Mouse (Mus musculus) G1E-ER4 (cell line): ENCODE data around the gene Rac3. TPM values are rescaled to one million over a fixed set of nuclear protein-coding genes. Genes with fewer than 3 reads are reported as not detected.

ENCODE experiments used
- GATA1 ChIP-seq: IDR thresholded peaks from one replicate; pipeline ENCODE4 v1.8.0; 2012; ENCODE audit warnings: low read length, inconsistent platforms
- polyA plus RNA-seq: library from polyadenylated mRNA; stranded (reverse); fragments of >175 nt; gene quantifications from 2 replicates; pipeline ENCODE4 v1.2.3, GENCODE M21; 2012

The Rac3 gene
- polyA plus RNA-seq, 1 experiment: 1.6 TPM

DNA sequence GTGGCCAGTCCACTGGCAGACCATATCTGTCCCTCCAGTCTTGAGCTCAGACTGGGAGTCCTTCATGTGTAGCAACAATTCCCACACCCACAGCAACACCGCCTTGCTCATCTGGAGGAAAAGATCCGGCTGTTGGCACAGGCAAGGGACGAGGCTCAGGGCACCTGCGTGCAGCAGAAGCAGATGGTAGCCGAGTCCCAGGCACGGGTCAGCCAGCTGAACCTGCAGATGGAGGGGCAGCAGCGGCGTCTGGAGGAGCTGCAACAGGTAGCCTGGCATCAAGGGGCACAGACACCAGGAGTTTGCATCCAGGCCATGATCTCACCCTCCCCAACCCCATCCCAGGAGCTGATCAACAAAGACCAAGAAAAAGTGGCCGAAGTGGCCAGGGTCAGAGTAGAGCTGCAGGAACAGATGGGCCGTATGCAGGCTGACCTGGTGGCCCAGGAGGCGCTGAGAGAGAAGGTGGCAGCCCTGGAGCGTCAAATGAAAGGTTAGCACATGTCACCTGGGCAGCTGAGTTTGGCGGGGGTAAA lies 1.4 kb upstream of the Rac3 start:
- TF ChIP-seq GATA1: no peak

DNA sequence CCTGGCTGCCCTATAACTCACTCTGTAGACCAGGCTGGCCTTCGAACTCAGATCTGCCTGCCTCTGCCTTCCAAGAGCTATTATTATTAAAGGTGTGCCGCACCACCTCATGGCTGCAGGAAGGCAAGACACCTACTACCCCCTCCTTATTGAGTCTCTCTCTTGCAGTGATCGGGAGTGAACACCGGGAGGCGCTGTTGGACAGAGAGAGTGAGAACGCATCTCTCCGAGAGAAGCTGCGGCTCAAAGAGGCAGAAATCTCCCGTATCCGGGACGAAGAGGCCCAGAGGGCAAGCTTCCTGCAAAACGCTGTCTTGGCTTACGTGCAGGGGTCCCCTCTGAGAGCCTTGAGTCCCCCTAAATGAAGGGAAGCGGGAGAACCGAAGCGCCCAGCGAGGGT lies 820 bp upstream of the Rac3 start:
- TF ChIP-seq GATA1: no peak

DNA sequence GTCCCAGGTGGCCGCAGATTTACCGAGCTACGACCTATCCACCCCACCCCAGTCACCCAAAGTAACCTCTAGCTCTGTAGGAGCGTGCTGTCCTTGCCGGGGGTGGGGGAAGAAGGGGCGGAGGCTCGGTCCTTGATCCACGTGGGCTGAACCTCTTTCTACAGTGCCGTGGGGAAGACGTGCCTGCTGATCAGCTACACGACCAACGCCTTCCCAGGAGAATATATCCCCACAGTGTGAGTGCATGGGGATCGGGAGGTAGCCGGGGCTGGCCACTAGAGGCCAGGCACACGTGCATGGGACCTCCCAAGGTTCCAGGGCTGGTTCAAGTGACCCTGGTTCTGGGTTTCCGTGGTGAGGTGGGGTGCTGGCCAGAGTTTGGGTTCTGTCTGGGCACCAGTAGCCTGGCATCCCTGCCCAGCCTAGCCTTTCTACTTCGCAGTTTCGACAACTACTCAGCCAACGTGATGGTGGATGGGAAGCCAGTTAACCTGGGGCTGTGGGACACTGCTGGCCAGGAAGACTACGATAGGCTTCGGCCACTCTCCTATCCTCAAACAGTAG lies 879 bp downstream of the Rac3 start:
- TF ChIP-seq GATA1: no peak

DNA sequence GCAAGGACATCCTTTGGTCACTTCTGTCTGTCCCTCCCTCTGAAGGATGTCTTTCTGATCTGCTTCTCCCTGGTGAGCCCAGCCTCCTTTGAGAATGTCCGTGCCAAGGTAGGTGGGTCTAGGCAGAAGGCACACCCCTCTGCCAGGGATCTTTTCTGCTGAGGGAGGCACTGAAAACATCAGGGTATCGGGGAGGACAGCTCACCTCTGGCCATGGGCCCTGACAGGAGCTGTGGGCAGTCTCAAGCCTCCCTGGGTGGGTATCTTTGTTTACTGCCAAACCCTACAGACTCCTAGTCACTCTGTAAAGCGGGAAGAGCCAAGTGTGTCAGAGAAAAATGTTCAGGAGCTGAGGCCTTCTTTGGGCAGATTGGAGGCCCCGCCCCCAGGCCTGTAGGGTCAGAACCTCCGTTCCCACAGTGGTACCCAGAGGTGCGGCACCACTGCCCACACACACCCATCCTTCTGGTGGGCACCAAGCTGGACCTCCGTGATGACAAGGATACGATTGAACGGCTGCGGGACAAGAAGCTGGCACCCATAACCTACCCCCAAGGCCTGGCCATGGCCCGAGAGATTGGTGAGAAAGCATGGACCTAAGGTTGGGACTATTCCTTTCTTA lies 1.6 kb downstream of the Rac3 start:
- no peak for TF ChIP-seq GATA1

DNA sequence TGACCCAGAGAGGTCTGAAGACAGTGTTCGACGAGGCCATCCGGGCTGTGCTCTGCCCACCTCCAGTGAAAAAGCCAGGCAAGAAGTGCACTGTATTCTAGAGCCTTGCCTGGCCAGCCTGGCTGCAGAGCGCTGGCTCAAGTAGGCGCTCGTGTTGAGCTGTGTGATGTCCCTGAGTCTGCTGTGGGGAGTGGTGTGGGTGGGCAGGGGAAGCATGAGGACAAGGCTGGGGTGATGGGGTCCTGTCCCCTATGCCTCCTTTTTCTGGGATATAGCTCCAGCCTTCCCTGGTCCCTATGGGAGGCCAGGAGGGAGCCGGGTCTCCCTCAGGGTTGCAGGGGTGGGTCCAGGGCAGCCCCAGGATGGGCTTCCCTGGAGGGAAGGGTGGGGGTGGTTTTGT lies 2.2 kb downstream of the Rac3 start:
- TF ChIP-seq GATA1: no peak

DNA sequence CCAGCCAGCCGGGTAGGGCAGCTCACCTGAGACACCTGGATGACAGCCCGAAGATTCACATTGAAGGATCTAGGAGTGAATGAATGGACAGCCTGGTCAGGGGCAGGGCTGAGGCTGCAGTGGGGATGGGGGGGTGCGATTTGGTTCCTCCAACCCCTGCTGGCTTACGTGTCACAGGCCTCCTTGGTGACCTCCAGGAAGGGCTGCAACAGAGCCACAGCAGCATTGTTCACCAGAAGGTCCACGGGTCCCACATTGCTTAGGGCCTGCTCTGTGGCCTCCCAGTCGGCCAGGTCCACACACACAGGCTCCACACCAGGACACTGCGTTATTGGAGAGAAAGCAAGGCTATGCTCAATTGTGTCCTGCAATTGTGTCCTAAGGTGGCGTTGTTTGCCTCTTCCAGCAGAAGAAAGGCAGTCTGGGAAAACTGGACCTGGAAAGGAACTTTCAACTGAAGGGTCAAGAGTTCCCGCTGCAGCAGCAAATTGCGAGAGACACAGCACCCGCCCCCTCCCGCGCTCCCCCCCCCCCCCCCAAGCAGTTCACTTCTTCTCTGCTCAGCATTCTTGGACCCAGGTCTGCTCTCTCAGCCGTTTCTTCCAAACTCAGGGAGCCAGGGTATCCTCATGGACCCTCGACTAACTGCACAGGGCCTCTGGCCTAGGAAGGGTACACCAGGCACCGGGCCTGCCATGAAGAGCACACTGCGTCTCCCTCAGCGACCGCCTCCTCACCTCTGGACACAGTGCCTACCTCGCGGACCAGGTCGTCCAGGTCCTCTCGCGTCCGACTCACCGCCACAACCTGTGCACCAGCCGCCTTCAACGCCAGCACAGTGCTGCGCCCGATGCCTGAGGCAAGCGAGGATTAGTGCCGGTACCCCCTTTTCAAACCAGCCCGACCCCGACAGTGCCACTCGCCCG lies 5.2 kb downstream of the Rac3 start:
- TF ChIP-seq GATA1: no peak

DNA sequence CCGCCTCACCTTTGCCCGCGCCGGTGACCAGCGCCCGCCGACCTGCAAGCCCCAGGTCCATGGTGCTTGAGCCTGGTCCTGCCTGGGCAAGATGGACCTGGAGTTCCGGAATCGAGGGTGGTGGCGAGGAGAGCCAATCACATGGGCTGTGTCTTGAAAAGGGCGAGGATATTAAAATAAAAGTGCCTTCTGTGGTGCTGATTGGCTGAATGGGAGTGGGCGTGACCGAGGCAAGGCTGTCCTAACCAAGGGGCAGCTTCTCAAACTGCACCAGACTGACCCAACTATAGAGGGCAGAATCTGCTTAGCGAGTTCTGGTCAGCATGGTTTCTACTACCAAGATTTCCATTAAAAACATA lies 5.9 kb downstream of the Rac3 start, which contains the start of gene Dcxr:
Gene Dcxr, minus strand, starts transcription at position 113 of the 359 bp plus-strand sequence.
- no peak for TF ChIP-seq GATA1

DNA sequence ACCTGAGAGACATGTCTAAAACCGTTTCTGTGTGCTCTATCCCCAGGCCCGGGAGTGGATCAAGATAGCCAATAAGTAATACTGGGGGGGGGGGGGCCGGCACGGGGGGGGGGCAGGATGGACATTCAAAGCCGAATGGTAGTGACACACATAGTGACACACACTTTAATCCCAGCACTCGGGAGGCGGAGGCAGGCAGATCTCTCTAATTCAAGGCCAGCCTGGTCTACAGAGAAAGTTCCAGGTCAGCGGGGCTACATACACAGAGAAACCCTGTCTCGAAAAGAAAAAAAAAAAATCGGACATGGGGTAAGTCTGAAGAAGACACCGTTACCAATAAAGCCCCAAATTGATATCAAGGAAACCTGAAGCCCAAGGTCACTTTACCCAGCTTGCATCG lies 6.3 kb downstream of the Rac3 start:
- TF ChIP-seq GATA1: no peak

DNA sequence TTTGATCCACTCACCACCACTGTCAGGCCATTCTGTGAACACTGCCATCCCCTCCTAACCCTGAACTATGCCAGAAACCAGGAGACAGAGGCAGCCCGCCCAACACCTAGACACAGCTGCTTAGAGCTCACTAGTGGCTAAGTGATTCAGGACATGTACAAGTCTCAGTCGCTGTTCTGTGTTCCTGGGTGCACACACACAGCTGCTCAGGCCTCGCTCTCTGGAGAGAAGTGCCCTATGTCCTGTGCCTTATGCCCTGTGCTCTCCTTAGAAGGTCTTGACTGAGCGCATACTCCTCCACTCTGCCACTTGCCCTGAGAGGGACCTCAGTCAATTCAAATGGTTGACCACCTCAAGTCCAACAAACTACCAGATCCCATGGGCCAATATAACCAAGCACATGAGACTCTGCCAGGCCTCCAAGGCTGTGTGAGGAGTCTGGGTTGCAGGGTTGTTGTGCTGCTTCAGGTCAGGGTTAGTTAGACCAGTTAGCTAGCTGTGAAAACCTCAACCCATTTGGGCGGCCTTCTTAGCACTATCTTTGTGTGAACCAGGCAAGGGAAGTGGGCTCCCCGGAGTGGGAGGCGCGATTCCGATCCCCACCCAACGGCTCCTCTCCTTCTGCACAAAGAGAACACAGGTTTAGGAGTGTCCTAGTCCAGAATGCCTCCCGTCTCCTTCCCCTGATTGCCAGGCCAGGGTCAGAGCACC lies 7.4 kb downstream of the Rac3 start:
- TF ChIP-seq GATA1: no peak

DNA sequence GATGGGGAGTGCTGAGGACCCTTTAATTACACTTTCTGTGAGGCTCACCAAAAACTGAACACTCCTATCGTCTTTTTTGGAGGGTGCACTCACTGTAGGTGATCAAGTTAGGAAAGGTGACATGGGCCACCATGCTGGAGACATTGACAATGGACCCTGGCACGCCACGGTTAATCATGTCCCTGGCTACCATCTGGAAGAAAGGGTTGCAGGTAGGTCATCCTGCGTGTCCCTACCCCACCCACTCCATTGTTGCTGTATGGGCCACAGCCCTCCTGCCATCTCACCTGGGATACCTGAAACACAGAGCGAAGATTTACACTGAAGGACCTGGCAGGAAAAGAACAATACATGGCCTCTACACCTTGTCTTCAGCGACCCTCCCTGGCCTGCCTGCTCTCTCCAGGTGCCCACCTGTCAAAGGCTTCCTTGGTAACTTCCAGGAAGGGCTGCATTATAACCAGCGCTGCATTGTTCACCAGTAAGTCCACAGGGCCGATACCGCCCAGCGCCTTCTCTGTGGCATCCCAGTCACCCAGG lies 9.1 kb downstream of the Rac3 start:
- no peak for TF ChIP-seq GATA1

DNA sequence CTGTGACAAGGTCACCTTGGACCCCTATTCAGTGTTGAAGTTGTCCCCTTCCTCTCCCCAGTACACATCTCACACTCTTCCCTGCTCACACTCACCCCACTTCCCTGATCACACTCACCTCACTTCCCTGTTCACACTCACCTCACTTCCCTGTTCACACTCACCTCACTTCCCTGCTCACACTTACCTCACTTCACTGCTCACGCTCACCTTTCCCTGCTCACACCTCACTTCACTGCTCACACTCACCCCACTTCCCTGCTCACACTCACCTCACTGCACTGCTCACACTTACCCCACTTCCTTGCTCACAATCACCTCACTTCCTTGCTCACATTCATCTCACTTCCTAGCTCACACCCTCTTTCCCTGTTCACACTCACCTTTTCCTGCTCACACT lies 10.1 kb downstream of the Rac3 start:
- TF ChIP-seq GATA1: no peak

DNA sequence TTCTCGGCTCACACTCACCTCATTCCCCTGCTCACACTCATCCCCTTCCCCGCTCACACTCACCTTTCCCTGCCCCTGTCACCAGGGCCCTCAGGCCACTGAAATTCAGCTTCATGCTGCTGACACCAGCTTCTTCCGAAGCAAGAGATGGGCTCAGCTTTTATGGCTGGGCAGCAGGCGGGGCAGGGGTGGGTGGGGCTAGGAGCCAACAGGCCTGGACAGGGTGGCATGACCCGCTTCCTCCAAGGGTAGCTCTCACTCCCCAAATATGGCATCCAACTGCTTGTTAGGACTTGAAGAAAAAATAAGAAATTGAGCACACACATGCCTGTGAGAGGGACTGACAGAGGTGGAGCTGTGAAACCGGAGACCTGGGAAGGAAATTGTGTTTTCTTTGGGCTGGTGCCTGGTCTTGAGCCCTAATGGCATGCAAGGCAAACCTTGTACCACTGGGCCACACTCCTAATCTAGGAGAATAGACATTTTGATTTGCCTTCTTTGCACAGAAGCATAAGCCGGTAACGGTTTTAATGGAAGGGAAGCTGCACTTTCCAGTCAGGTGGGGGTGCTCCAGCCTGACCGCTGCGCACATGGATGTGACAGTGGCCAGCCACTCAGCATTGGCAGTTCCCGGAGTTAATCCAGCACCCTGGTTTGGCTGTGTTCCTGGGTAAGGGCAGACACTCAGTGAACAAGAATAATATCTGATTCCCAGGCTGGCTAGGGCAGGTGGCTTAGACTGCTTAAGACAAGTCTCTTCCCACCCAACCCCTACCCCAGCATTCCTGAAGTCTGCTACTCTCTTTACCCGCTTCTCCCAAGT lies 10.8 kb downstream of the Rac3 start, which contains the start of gene Cbr2:
Gene Cbr2, minus strand, starts transcription at position 257 of the 823 bp plus-strand sequence.
- no peak for TF ChIP-seq GATA1

DNA sequence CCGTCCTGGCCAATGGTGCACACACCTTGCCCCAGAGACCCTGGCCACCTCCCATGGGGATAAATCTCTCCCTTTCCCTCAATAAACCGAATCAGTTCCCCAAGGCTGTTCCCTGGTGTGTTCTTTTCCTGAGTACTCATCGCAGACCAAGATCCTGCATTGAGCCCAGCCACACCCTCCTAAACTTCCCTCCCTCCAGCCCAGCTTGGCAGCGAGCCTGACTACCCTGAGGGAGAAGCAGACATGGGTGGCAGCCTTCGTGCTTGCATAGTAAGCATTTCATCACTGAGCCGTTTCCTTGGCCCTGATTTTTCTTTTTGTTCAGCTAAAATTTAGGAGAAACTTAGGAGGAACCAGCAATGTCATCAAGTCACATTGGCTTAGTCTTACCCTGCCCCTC lies 12.3 kb downstream of the Rac3 start:
- TF ChIP-seq GATA1: no peak

DNA sequence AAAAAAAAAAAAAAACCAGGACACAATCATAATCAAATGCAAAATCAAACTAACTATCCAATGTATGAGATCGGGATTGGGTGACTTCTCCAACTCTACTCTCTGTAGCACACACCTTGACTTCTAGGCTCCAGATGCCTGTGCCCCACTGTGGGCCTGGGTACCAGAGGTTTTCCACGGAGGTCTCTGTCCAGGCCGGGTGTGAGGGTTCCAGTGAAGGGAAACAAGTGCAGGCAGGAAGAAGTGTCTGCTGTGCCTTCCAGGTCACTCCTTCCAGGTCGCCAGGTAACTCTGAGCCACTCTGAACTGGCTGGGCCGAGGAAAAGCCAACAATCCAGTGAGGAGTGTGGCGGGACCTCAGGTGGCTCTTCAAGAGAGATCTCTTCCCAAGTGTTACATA lies 15.2 kb downstream of the Rac3 start:
- TF ChIP-seq GATA1: no peak

DNA sequence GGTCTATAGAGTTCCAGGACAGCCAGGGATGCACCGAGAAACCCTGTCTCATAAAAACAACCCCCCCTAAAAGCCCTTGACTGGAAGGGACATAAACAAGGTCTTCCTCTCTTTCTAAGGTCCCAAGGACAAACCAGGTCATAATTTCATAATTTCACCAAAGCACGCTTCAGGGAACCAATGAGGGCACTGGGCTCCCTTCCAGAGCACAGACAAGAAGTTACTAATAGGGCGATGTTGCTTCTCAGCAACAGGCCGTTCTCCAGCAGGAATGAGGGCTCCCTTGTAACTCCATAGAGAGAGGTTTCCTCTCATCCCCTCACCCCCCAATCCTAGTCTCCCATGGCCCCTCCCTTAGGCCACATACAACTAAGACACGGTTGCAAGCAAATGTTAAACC lies 19.7 kb downstream of the Rac3 start:
- TF ChIP-seq GATA1: no peak
